ENCODE assay signal across 21 mouse cellular contexts in the genomic region with DNA sequence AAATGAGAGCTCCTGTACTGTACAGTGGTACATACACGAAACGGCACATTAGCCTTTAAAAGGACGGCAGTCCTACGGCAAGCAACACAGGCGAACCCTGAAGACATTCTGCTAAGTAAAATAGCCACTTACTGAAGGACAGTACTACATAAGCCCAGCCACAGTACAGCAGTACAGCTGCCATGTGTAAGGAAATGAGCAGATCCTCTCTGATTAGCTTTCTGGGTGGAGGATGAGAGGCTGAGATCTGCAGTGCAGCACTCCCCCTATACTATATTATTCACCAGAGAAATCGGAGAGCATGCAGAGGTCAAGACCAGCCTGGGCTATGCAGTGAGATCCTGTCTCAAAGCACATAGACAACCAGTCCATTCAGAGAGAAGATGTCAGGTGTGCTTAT. TPM values are rescaled to one million over a fixed set of nuclear protein-coding genes. Genes with fewer than 3 reads are reported as not detected.
DNase-seq lines count a peak whose midpoint lies in the region; ATAC-seq and TF ChIP-seq lines count a peak whose summit lies in the region.
"Had no signal": no experiment of that assay in that cellular context is flagged by ENCODE, and none has a peak within 500 bp of the region (broad histone marks: within the 10 kb centered on the region; RNA-seq: fewer than 3 reads in every experiment).

No protein-coding gene starts in this region.

- H3K9me3 ChIP-seq in megakaryocyte, embryonic 14.5 days, result no peaks in the 10 kb centered on the region
- H3K9me3 ChIP-seq in MEL (replicated peaks; ENCODE audit: insufficient read depth, low read length), result no peaks in the 10 kb centered on the region
- no peaks in the 10 kb centered on the region for H3K9me3 ChIP-seq in liver, embryonic 15.5 days (replicated peaks)
- no peaks in the 10 kb centered on the region for H3K9me3 ChIP-seq in lung, postnatal 0 days (ENCODE audit: low read length)
- H3K9me3 ChIP-seq: embryonic facial prominence, embryonic 12.5 days; forebrain, embryonic 10.5 days; forebrain, embryonic 15.5 days; heart, embryonic 13.5 days; hindbrain, embryonic 15.5 days had no signal

- H3K27ac ChIP-seq in MEL (ENCODE audit: control insufficient read depth, low read depth, low read length), result peak overlapping the region; percentile 61
- H3K27ac ChIP-seq in liver, embryonic 15.5 days (replicated peaks), result 0 out of 2 replicates have a peak overlapping the region, but pooled peaks have one; percentile 14
- no peak overlapping the region for H3K27ac ChIP-seq in lung, postnatal 0 days (ENCODE audit: low read length)
- no peak overlapping the region for H3K27ac ChIP-seq in left cerebral cortex, adult 2 months
- H3K27ac ChIP-seq: embryonic facial prominence, embryonic 12.5 days; forebrain, embryonic 10.5 days; forebrain, embryonic 15.5 days; heart, embryonic 13.5 days; hindbrain, embryonic 15.5 days had no signal

- WGBS in liver, embryonic 15.5 days (ENCODE audit: insufficient replicate concordance), result 39% methylated on average over 6 of the region's 6 CpGs
- WGBS in lung, postnatal 0 days, result 84% methylated on average over 6 of the region's 6 CpGs

- peaks cover 19% of the 10 kb centered on the region for H3K36me3 ChIP-seq in megakaryocyte, embryonic 14.5 days (replicated peaks; ENCODE audit: low read length)
- H3K36me3 ChIP-seq in MEL (ENCODE audit: control insufficient read depth in 1 of 2, insufficient read depth in 2 of 2, low read length in 2 of 2), result peaks cover 16 to 45% of the 10 kb centered on the region in 2 experiments
- H3K36me3 ChIP-seq in liver, embryonic 15.5 days (replicated peaks), result peaks cover 8% of the 10 kb centered on the region; the same call in 1 of the 2 replicates
- H3K36me3 ChIP-seq in lung, postnatal 0 days (ENCODE audit: insufficient read depth, low read length), result no peaks in the 10 kb centered on the region
- H3K36me3 ChIP-seq: embryonic facial prominence, embryonic 12.5 days; forebrain, embryonic 15.5 days; heart, embryonic 13.5 days; hindbrain, embryonic 15.5 days had no signal

- intact Hi-C loops in left cerebral cortex, adult 2 months (cut with DNase I), result no loop called here

- ATAC-seq in megakaryocyte, adult 5-6 weeks (ENCODE audit: poor library complexity, severe bottlenecking), result no peak
- no peak for ATAC-seq in liver, embryonic 15.5 days (ENCODE audit: insufficient read depth)
- no peak for ATAC-seq in lung, postnatal 0 days
- ATAC-seq: CD4-positive, CD25-positive, alpha-beta regulatory T cell, adult 4 months; forebrain, embryonic 15.5 days had no signal

- DNase-seq in MEL (ENCODE audit: low read depth, low spot score), result peak; percentile 55
- DNase-seq in testis, postnatal 10 days (ENCODE audit: low spot score), result no peak
- no peak for DNase-seq in lung, postnatal 0 days (ENCODE audit: low spot score)
- DNase-seq in left cerebral cortex, adult 2 months (ENCODE audit: extremely low spot score in 1 of 2, low spot score in 2 of 2), result no peak
- DNase-seq: adrenal gland, adult 8-10 months; adrenal gland, postnatal 36 days; B cell, adult 2 months; cerebellum, adult 11 months; cerebellum, adult 9-10 months; cerebellum, postnatal 25 days; gastrocnemius, postnatal 36 days; heart, postnatal 36 days had no signal

- no peak overlapping the region; the same call in 1 of the 2 replicates for H3K9ac ChIP-seq in MEL (ENCODE audit: control insufficient read depth, low read depth, low read length, poor library complexity, severe bottlenecking)
- H3K9ac ChIP-seq in liver, embryonic 15.5 days, result no peak overlapping the region
- H3K9ac ChIP-seq in lung, postnatal 0 days (replicated peaks; ENCODE audit: low read depth), result no peak overlapping the region
- H3K9ac ChIP-seq: embryonic facial prominence, embryonic 12.5 days; forebrain, embryonic 15.5 days; heart, embryonic 13.5 days; hindbrain, embryonic 15.5 days had no signal

- no peak; a peak in 1 of 4 replicates for TF ChIP-seq EP300 in MEL (IDR thresholded peaks at IDR 0.05; ENCODE audit: low read depth in 1 of 2, low read length in 2 of 2)
- no peak for TF ChIP-seq EP300 in lung, postnatal 0 days (IDR thresholded peaks at IDR 0.05)

- peak overlapping the region; percentile 86 for H3K4me2 ChIP-seq in liver, embryonic 15.5 days
- no peak overlapping the region for H3K4me2 ChIP-seq in lung, postnatal 0 days (replicated peaks; ENCODE audit: low read depth, low read length)
- H3K4me2 ChIP-seq: embryonic facial prominence, embryonic 12.5 days; forebrain, embryonic 15.5 days; heart, embryonic 13.5 days; hindbrain, embryonic 15.5 days had no signal

- H3K79me2 ChIP-seq in MEL (ENCODE audit: control insufficient read depth, insufficient read depth, low read length, poor library complexity), result peaks cover 69% of the 10 kb centered on the region

- no peak for TF ChIP-seq POLR2A in MEL (IDR thresholded peaks at IDR 0.05; ENCODE audit: control insufficient read depth in 1 of 2, insufficient read depth in 1 of 2, low read depth in 1 of 2, low read length in 2 of 2, poor library complexity in 1 of 2)

- TF ChIP-seq RAD21 in MEL (IDR thresholded peaks at IDR 0.05; ENCODE audit: low read depth, low read length), result no peak

- no peaks in the 10 kb centered on the region for H3K27me3 ChIP-seq in megakaryocyte, embryonic 14.5 days (replicated peaks)
- H3K27me3 ChIP-seq in MEL (ENCODE audit: control insufficient read depth in 1 of 2, insufficient read depth in 2 of 2, low read length in 2 of 2), result no peaks in the 10 kb centered on the region
- no peaks in the 10 kb centered on the region for H3K27me3 ChIP-seq in liver, embryonic 15.5 days
- H3K27me3 ChIP-seq in lung, postnatal 0 days (replicated peaks; ENCODE audit: insufficient read depth, low read length), result no peaks in the 10 kb centered on the region
- H3K27me3 ChIP-seq: embryonic facial prominence, embryonic 12.5 days; forebrain, embryonic 15.5 days; heart, embryonic 13.5 days; hindbrain, embryonic 15.5 days had no signal

- H3K4me1 ChIP-seq in megakaryocyte, embryonic 14.5 days, result peaks cover 80% of the 10 kb centered on the region
- peaks cover 13 to 33% of the 10 kb centered on the region in 2 experiments for H3K4me1 ChIP-seq in MEL (ENCODE audit: control insufficient read depth in 1 of 2, insufficient read depth in 2 of 2, low read length in 2 of 2)
- H3K4me1 ChIP-seq in liver, embryonic 15.5 days (replicated peaks), result peaks cover 60% of the 10 kb centered on the region
- H3K4me1 ChIP-seq in lung, postnatal 0 days (ENCODE audit: insufficient read depth, low read depth, low read length), result no peaks in the 10 kb centered on the region

- no peak for TF ChIP-seq CTCF in MEL (IDR thresholded peaks at IDR 0.05 in 2 of 3, conservative IDR thresholded peaks at IDR 0.05 in 1 of 3; ENCODE audit: control insufficient read depth in 1 of 3, insufficient read depth in 1 of 3, low read depth in 2 of 3, low read length in 3 of 3, poor library complexity in 1 of 3, severe bottlenecking in 1 of 3)
- TF ChIP-seq CTCF in lung, postnatal 0 days (IDR thresholded peaks at IDR 0.05), result no peak
- TF ChIP-seq CTCF in left cerebral cortex, adult 2 months (IDR thresholded peaks at IDR 0.05), result no peak

- peak overlapping the region; percentile 89 for H3K4me3 ChIP-seq in megakaryocyte, embryonic 14.5 days (replicated peaks)
- H3K4me3 ChIP-seq in MEL (ENCODE audit: control insufficient read depth in 1 of 2, insufficient read depth in 1 of 2, low read depth in 2 of 2, low read length in 2 of 2), result peak overlapping the region; percentile 18 to 38
- no peak overlapping the region; the same call in 1 of the 2 replicates for H3K4me3 ChIP-seq in liver, embryonic 15.5 days (replicated peaks)
- no peak overlapping the region for H3K4me3 ChIP-seq in lung, postnatal 0 days (ENCODE audit: low read depth, low read length)
- H3K4me3 ChIP-seq in left cerebral cortex, adult 2 months, result no peak overlapping the region
- H3K4me3 ChIP-seq: embryonic facial prominence, embryonic 12.5 days; forebrain, embryonic 10.5 days; forebrain, embryonic 15.5 days; heart, embryonic 13.5 days; hindbrain, embryonic 15.5 days had no signal

TF ChIP-seq in MEL, 35 proteins besides CTCF, POLR2A, EP300 and RAD21 (continues in another document):
- TF ChIP-seq HCFC1 (IDR thresholded peaks at IDR 0.05; ENCODE audit: low read depth, low read length) (0 out of 2 replicates have a peak, but pooled peaks have one; percentile 18), GATA1 (IDR thresholded peaks at IDR 0.05; ENCODE audit: low read depth, low read length) (peak; percentile 56; the same call in 1 of the 2 replicates), E2F4 (IDR thresholded peaks at IDR 0.05; ENCODE audit: borderline replicate concordance, low read depth, low read length) (no peak), TCF12 (IDR thresholded peaks at IDR 0.05; ENCODE audit: low read depth, low read length) (no peak), MAFK (IDR thresholded peaks at IDR 0.05; ENCODE audit: borderline replicate concordance, low read depth, low read length) (no peak), MAX (IDR thresholded peaks at IDR 0.05; ENCODE audit: low read length) (peak; percentile 46; the same call in 1 of the 2 replicates), RCOR1 (IDR thresholded peaks at IDR 0.05; ENCODE audit: low read depth, low read length) (no peak), BHLHE40 (IDR thresholded peaks at IDR 0.05; ENCODE audit: borderline replicate concordance, low read depth, low read length) (no peak), MYC (IDR thresholded peaks at IDR 0.05; ENCODE audit: low read depth, low read length) (peak; percentile 59; the same call in 1 of the 2 replicates), MYB (IDR thresholded peaks at IDR 0.05; ENCODE audit: low read depth, low read length) (no peak), MEF2A (IDR thresholded peaks at IDR 0.05; ENCODE audit: extremely low read depth, insufficient replicate concordance, low read depth, low read length, poor library complexity, severe bottlenecking) (no peak), ETS1 (IDR thresholded peaks at IDR 0.05; ENCODE audit: low read depth, low read length) (peak; percentile 35; the same call in 1 of the 2 replicates), JUND (IDR thresholded peaks at IDR 0.05; ENCODE audit: low read depth, low read length) (no peak), ZKSCAN1 (IDR thresholded peaks at IDR 0.05; ENCODE audit: low read depth, low read length) (no peak), MXI1 (IDR thresholded peaks at IDR 0.05; ENCODE audit: low read depth, low read length) (peak; percentile 82), SIN3A (IDR thresholded peaks at IDR 0.05; ENCODE audit: low read length) (peak; percentile 65)

RNA-seq across cellular contexts. Expression of a gene that starts 3.8 kb away (rescaled TPM):
- polyA plus RNA-seq in megakaryocyte, embryonic 14.5 days (2012; ENCODE audit: insufficient read depth, low replicate concordance), result 2.4 and 150 TPM in 2 replicates
- total RNA-seq in megakaryocyte, adult 5-6 weeks (2015), result 38.8 and 45.4 TPM in 2 replicates
- 27.1 and 30.9 TPM in 2 replicates for total RNA-seq in megakaryocyte, adult 5-6 weeks (2017)
- 24.6 and 28.5 TPM in 2 replicates for total RNA-seq in MEL (2012; rRNA removed)
- polyA plus RNA-seq in MEL (2012; ENCODE audit: insufficient read depth in 1 of 2, insufficient read length in 2 of 2, low read depth in 1 of 2, low replicate concordance in 2 of 2, missing spikeins in 1 of 2), result 10 to 100 TPM; 52.0 to 83.8 TPM
- 25.5 and 27.4 TPM in 2 replicates for polyA plus RNA-seq in liver, embryonic 15.5 days (2015; fragmentation: Nextera tagmentation; extraction: Ambion mirVana)
- polyA plus RNA-seq in lung, postnatal 0 days (2015; fragmentation: Nextera tagmentation; extraction: Ambion mirVana), result 2.4 and 2.5 TPM in 2 replicates
- 1 to 10 TPM; 2.9 to 6.9 TPM for total RNA-seq in left cerebral cortex, adult 2 months (2021)

Comparison
In these comparisons a context has a peak if more than half of its experiments do, and no peak if none do; other contexts are left out.
1. H3K4me3 ChIP-seq: peak in megakaryocyte, embryonic 14.5 days (single experiment) and MEL (2 of 2); none in liver, embryonic 15.5 days (single experiment), lung, postnatal 0 days (single experiment) and left cerebral cortex, adult 2 months (single experiment).
2. H3K27ac ChIP-seq: peak in MEL (single experiment) and liver, embryonic 15.5 days (single experiment); none in lung, postnatal 0 days (single experiment) and left cerebral cortex, adult 2 months (single experiment).